21 mouse cellular contexts compared by ENCODE assay signal in the genomic region with DNA sequence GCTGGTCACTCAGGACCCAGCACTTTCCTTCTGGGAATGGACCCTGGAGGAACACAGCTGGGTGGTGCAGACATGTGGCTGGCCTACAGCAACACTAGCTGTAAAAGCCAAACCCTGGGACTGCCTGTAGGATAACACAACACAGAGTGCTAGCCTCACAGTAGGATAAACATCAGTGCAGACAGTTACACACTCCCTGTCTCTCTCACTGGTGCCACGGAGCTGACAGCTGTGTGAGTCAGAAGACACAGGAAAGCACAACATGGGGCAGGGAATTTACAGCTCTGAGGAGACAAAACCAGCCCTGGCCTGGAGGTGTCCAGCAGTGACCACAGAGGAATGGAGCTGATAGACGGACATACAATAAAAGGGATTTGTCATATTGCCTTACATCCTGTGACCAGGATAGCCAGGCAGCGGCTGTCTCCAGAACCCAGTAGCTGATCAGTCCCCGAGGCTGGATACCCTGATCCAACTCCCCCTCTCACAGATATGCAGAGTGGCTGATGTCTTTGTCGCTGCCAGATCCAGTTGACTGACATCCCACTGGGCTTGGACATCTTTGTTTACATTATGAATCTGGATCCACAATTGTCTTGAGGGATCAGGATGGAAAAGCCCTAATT.
DNase-seq lines count a peak whose midpoint lies in the region; ATAC-seq and TF ChIP-seq lines count a peak whose summit lies in the region.
"Had no signal": no experiment of that assay in that cellular context is flagged by ENCODE, and none has a peak within 500 bp of the region (broad histone marks: within the 10 kb centered on the region; RNA-seq: fewer than 3 reads in every experiment).

No protein-coding gene starts in this region.

- no peaks in the 10 kb centered on the region for H3K27me3 ChIP-seq in hindbrain, postnatal 0 days (ENCODE audit: insufficient read depth, low read length)
- no peaks in the 10 kb centered on the region for H3K27me3 ChIP-seq in hindbrain, embryonic 11.5 days (ENCODE audit: control insufficient read depth, insufficient read depth, low read length)
- H3K27me3 ChIP-seq: forebrain, embryonic 12.5 days; megakaryocyte, embryonic 14.5 days; stomach, embryonic 15.5 days had no signal

- TF ChIP-seq POLR2A in embryonic fibroblast, embryonic 13.5 days (IDR thresholded peaks at IDR 0.05; ENCODE audit: low read depth, low read length), result no peak

- peaks cover 6% of the 10 kb centered on the region; the same call in 1 of the 2 replicates for H3K4me1 ChIP-seq in hindbrain, postnatal 0 days (ENCODE audit: insufficient read depth, low read length)
- H3K4me1 ChIP-seq in hindbrain, embryonic 11.5 days (replicated peaks; ENCODE audit: control insufficient read depth, insufficient read depth, low read length), result no peaks in the 10 kb centered on the region
- H3K4me1 ChIP-seq in embryonic fibroblast, embryonic 13.5 days (ENCODE audit: control insufficient read depth, insufficient read depth, low read length), result peaks cover 15% of the 10 kb centered on the region
- H3K4me1 ChIP-seq: forebrain, embryonic 12.5 days; megakaryocyte, embryonic 14.5 days; stomach, embryonic 15.5 days had no signal

- H3K27ac ChIP-seq in hindbrain, postnatal 0 days, result no peak overlapping the region
- H3K27ac ChIP-seq in hindbrain, embryonic 11.5 days (ENCODE audit: low read depth, low read length), result no peak overlapping the region
- H3K27ac ChIP-seq in embryonic fibroblast, embryonic 13.5 days (ENCODE audit: insufficient read depth, low read length), result peak overlapping the region; percentile 69
- H3K27ac ChIP-seq: forebrain, embryonic 12.5 days; kidney, postnatal 0 days; left cerebral cortex, adult 2 months; limb, embryonic 10.5 days; stomach, embryonic 15.5 days had no signal

- H3K4me2 ChIP-seq in hindbrain, postnatal 0 days (ENCODE audit: low read depth, low read length), result no peak overlapping the region
- H3K4me2 ChIP-seq in hindbrain, embryonic 11.5 days (replicated peaks; ENCODE audit: low read depth, low read length), result no peak overlapping the region
- H3K4me2 ChIP-seq: forebrain, embryonic 12.5 days; heart, embryonic 11.5 days; liver, embryonic 11.5 days; stomach, embryonic 15.5 days had no signal

- no peak for TF ChIP-seq CTCF in hindbrain, postnatal 0 days (IDR thresholded peaks at IDR 0.05; ENCODE audit: low read depth)
- no peak for TF ChIP-seq CTCF in embryonic fibroblast, embryonic 13.5 days (IDR thresholded peaks at IDR 0.05; ENCODE audit: borderline replicate concordance, insufficient read depth, low read length)

- no peaks in the 10 kb centered on the region for H3K36me3 ChIP-seq in hindbrain, postnatal 0 days (ENCODE audit: insufficient read depth, low read length)
- H3K36me3 ChIP-seq in hindbrain, embryonic 11.5 days (ENCODE audit: control insufficient read depth, insufficient read depth, low read length), result no peaks in the 10 kb centered on the region
- H3K36me3 ChIP-seq: forebrain, embryonic 12.5 days; limb, embryonic 10.5 days; stomach, embryonic 15.5 days had no signal

- 45% methylated on average over 5 of the region's 5 CpGs for WGBS in hindbrain, postnatal 0 days
- 55% methylated on average over 5 of the region's 5 CpGs for WGBS in hindbrain, embryonic 11.5 days

- no peak overlapping the region for H3K4me3 ChIP-seq in hindbrain, postnatal 0 days (ENCODE audit: low read length)
- no peak overlapping the region for H3K4me3 ChIP-seq in hindbrain, embryonic 11.5 days (ENCODE audit: low read depth, low read length)
- H3K4me3 ChIP-seq in embryonic fibroblast, embryonic 13.5 days (ENCODE audit: insufficient read depth, low read length), result no peak overlapping the region
- H3K4me3 ChIP-seq: forebrain, embryonic 12.5 days; left cerebral cortex, adult 2 months; limb, embryonic 10.5 days; megakaryocyte, embryonic 14.5 days; stomach, embryonic 15.5 days had no signal

- no peak overlapping the region for H3K9ac ChIP-seq in hindbrain, postnatal 0 days (replicated peaks; ENCODE audit: low read length)
- no peak overlapping the region for H3K9ac ChIP-seq in hindbrain, embryonic 11.5 days (ENCODE audit: low read depth, low read length)
- H3K9ac ChIP-seq: forebrain, embryonic 12.5 days; stomach, embryonic 15.5 days had no signal

- DNase-seq in hindbrain, postnatal 0 days (ENCODE audit: low spot score), result no peak
- DNase-seq in hindbrain, embryonic 11.5 days (ENCODE audit: low spot score), result no peak
- DNase-seq in retina, postnatal 1 day, result peak; percentile 28
- DNase-seq in retina, embryonic 14.5 days (ENCODE audit: low spot score), result no peak
- DNase-seq in layer of hippocampus, postnatal 14 days (ENCODE audit: low spot score in 2 of 2), result no peak
- no peak for DNase-seq in thymus, postnatal 36 days
- DNase-seq: adrenal gland, postnatal 25 days; cerebellum, adult 8-10 months; gastrocnemius, postnatal 36 days; heart, postnatal 36 days; thymus, adult 2 months had no signal

- ATAC-seq in hindbrain, postnatal 0 days, result peak; percentile 24; the same call in 1 of the 2 replicates
- ATAC-seq in hindbrain, embryonic 11.5 days (ENCODE audit: low FRiP score), result no peak
- ATAC-seq: intestine, embryonic 16.5 days had no signal

- H3K9me3 ChIP-seq in hindbrain, postnatal 0 days (ENCODE audit: low read length), result no peaks in the 10 kb centered on the region
- no peaks in the 10 kb centered on the region for H3K9me3 ChIP-seq in hindbrain, embryonic 11.5 days (ENCODE audit: control insufficient read depth, low read length)
- H3K9me3 ChIP-seq: forebrain, embryonic 12.5 days; limb, embryonic 10.5 days; stomach, embryonic 15.5 days had no signal
